Mouse (Mus musculus) midbrain, embryonic 16.5 days (tissue): ENCODE measurements at regions not wholly inside any gene's neighbourhood (a gene's known extent, or its start where the extent isn't known, plus 50 kb on each side); places are given as distances from the start of the nearest gene placed in this dataset.
"Not testable (repeated sequence)": the region's sequence is repeated elsewhere in the genome, so short reads cannot be mapped to it uniquely, and the experiment has no call there.

ENCODE experiments used
- ATAC-seq: fragments of 200-750 bp; cut with Nextera tagmentation; 2 replicates; pipeline ENCODE4 v1.8.0; 2017; ENCODE audit warnings: moderate TSS enrichment
- H3K27ac ChIP-seq: fragments of 300-500 bp; sonication (generic); 2 replicates; pipeline ENCODE4 v1.5.1; 2014; ENCODE audit warnings: mild to moderate bottlenecking, low read length, mixed read lengths
- H3K27me3 ChIP-seq: fragments of 300-500 bp; sonication (generic); 2 replicates; pipeline ENCODE4 v1.6.1; 2014; ENCODE audit warnings: low read depth, low read length, mixed read lengths; ENCODE audit not compliant: control insufficient read depth, insufficient read depth
- H3K36me3 ChIP-seq: fragments of 300-500 bp; sonication (generic); 2 replicates; pipeline ENCODE4 v1.6.1; 2014; ENCODE audit warnings: mild to moderate bottlenecking, low read length, moderate library complexity, mixed read lengths; ENCODE audit not compliant: control insufficient read depth, insufficient read depth
- H3K4me1 ChIP-seq: fragments of 300-500 bp; sonication (generic); 2 replicates; pipeline ENCODE4 v1.6.1; 2014; ENCODE audit warnings: mild to moderate bottlenecking, low read length, mixed read lengths; ENCODE audit not compliant: control insufficient read depth, insufficient read depth
- H3K4me2 ChIP-seq: fragments of 300-500 bp; sonication (generic); 2 replicates; pipeline ENCODE4 v1.6.1; 2014; ENCODE audit warnings: mild to moderate bottlenecking, low read length, mixed read lengths
- H3K4me3 ChIP-seq: fragments of 300-500 bp; sonication (generic); 2 replicates; pipeline ENCODE4 v1.5.1; 2014; ENCODE audit warnings: low read depth, mild to moderate bottlenecking, low read length, moderate library complexity, mixed read lengths
- H3K9ac ChIP-seq: fragments of 300-500 bp; sonication (generic); 2 replicates; pipeline ENCODE4 v1.6.1; 2014; ENCODE audit warnings: low read depth, low read length, mixed read lengths
- H3K9me3 ChIP-seq: fragments of 300-500 bp; sonication (generic); replicated peaks from 2 replicates; pipeline ENCODE4 v1.6.1; 2014; ENCODE audit warnings: mild to moderate bottlenecking, low read length, mixed read lengths; ENCODE audit not compliant: control insufficient read depth, poor library complexity, severe bottlenecking
- WGBS: fragments of 180-500 bp; shearing (Covaris S2); extraction: QIAGEN DNeasy Blood & Tissue Kit; methylation state at CpG from one replicate; pipeline ENCODE4 v1.1.7; 2014; 5-methylcytosine and 5-hydroxymethylcytosine counted together

- not testable (repeated sequence) for H3K4me2 ChIP-seq, H3K27me3 ChIP-seq, H3K36me3 ChIP-seq, ATAC-seq, H3K4me1 ChIP-seq, H3K9ac ChIP-seq, H3K27ac ChIP-seq, H3K9me3 ChIP-seq, H3K4me3 ChIP-seq
- WGBS, result 89% methylated on average over 2 of the region's 6 CpGs
Measured at GRCm38 (mm10) chr2:53782035-53782434, 303.3 kb downstream of the Rprm start.

- H3K9me3 ChIP-seq, H3K27ac ChIP-seq, H3K27me3 ChIP-seq, H3K4me2 ChIP-seq, H3K4me3 ChIP-seq, ATAC-seq, H3K4me1 ChIP-seq, H3K36me3 ChIP-seq, H3K9ac ChIP-seq: not testable (repeated sequence)
- 91% methylated on average over 2 of the region's 6 CpGs for WGBS
Measured at GRCm38 (mm10) chr2:53788599-53788998, 296.8 kb downstream of the Rprm start.

- no peak overlapping the region for H3K4me2 ChIP-seq
- H3K27me3 ChIP-seq, result no peaks in the 10 kb centered on the region
- 90% methylated on average over 1 of the region's 1 CpGs for WGBS
Measured at GRCm38 (mm10) chr2:53796605-53797004, 288.7 kb downstream of the Rprm start.

GRCm38 (mm10) chr2:53803666-53804065 lies 281.7 kb downstream of the Rprm start:
- H3K9ac ChIP-seq, result no peak overlapping the region
- no peaks in the 10 kb centered on the region for H3K4me1 ChIP-seq
- no peaks in the 10 kb centered on the region for H3K9me3 ChIP-seq
- H3K4me3 ChIP-seq, result no peak overlapping the region
- no peak overlapping the region for H3K27ac ChIP-seq
- no peak for ATAC-seq
- no peaks in the 10 kb centered on the region for H3K27me3 ChIP-seq
- no peak overlapping the region for H3K4me2 ChIP-seq
- H3K36me3 ChIP-seq, result no peaks in the 10 kb centered on the region

More at GRCm38 (mm10) chr2:53796605-53797004, 288.7 kb downstream of the Rprm start:
- H3K36me3 ChIP-seq, result no peaks in the 10 kb centered on the region
- H3K9me3 ChIP-seq, result no peaks in the 10 kb centered on the region
- H3K9ac ChIP-seq, result no peak overlapping the region
- no peak for ATAC-seq
- no peaks in the 10 kb centered on the region for H3K4me1 ChIP-seq
- no peak overlapping the region for H3K4me3 ChIP-seq
- no peak overlapping the region for H3K27ac ChIP-seq

DNA sequence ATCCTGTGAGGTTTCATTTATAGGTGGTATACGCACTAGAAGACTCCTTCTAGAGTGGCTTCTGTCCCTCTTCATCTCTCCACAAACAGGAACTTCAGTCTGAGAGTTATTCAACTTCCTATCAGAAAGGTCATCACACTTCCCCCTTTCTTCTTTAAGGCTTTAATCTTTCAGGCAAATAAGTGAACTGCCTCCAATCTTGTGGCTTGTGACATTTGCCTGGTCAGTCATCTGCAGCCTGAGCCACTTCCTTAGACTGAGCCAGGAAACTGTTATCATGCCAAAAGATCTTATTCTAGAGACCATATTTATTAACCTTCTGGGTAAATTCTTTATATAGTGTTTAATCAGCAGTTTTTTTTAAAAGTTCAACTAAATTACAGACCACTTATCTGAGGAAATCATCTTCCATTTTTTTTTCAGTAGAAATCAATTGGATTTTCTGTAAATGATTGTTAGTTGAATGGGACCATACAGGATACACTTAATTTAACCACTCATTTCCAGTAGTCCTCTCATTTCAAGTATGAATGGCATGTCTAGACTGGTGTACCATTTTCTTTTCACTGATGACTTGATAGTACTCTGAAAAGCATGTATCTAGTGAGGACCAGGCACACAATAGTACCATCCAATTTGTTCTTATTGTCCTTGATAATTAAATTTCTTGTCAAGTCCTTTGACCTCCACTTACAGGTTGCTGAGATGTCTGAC lies 234.4 kb downstream of the Rprm start:
- Histone ChIP-seq H3K4me1 (no peaks in the 10 kb centered on the region), H3K9me3 (no peaks in the 10 kb centered on the region), H3K9ac (no peak overlapping the region), H3K27ac (no peak overlapping the region), H3K4me2 (no peak overlapping the region), H3K4me3 (no peak overlapping the region), H3K36me3 (no peaks in the 10 kb centered on the region), H3K27me3 (no peaks in the 10 kb centered on the region)
- 81% methylated on average over 1 of the region's 1 CpGs for WGBS
- ATAC-seq, result no peak
